Mouse (Mus musculus): Measurements from ENCODE around the gene Rassf5. TPM values are rescaled to one million over a fixed set of nuclear protein-coding genes. Genes with fewer than 3 reads are reported as not detected.

Gene Rassf5
- polyA plus RNA-seq, 1 experiment = 2.3 TPM

DNA sequence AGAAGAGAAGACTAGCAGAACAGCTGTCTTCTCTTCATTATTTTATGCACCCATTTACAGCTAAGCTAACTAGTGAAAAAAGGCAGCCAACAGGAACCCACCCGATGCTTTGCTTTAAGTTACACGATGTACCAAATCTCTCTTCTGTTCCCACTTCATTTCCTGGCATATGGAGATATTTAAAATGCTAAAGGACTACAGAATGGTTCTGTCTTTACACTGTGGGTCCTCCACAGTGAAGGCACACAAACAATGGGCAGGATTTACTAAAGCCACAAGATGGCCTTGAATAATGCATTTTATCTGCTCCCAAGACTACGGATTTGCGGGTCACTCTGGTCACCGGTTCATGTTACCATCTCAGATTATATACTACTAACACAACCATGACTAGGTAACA, 107.9 kb downstream of the Rassf5 start:
- no peak for TF ChIP-seq USF1 (IDR thresholded peaks at IDR 0.05; ENCODE audit: low read depth)
- no peak for TF ChIP-seq CEBPB (IDR thresholded peaks at IDR 0.05; ENCODE audit: low read depth)
- TF ChIP-seq MAX (IDR thresholded peaks at IDR 0.05) = no peak
- TF ChIP-seq MYOG (IDR thresholded peaks at IDR 0.05; ENCODE audit: control insufficient read depth, extremely low read depth, insufficient read length) = no peak
- no peak for TF ChIP-seq CTCF (IDR thresholded peaks at IDR 0.05; ENCODE audit: control insufficient read depth, insufficient read depth, insufficient read length)
- TF ChIP-seq FOSL1 (IDR thresholded peaks at IDR 0.05; ENCODE audit: insufficient read depth, low read length, poor library complexity, severe bottlenecking) = no peak
- no peak for TF ChIP-seq MYOD1 (IDR thresholded peaks at IDR 0.05; ENCODE audit: control insufficient read depth, insufficient read length, low read depth)
- Histone ChIP-seq H3K36me3 (ENCODE audit: control insufficient read depth, insufficient read depth) (no peaks in the 10 kb centered on the region), H3K4me3 (ENCODE audit: insufficient read depth, poor library complexity, severe bottlenecking) (peak overlapping the region; percentile 59), H3K79me3 (ENCODE audit: low read depth) (peaks cover 32% of the 10 kb centered on the region), H3K79me2 (ENCODE audit: control insufficient read depth, insufficient read depth) (peaks cover 57% of the 10 kb centered on the region), H3ac (ENCODE audit: control insufficient read depth, insufficient read length, low read depth) (peak overlapping the region; percentile 3), H3K27me3 (ENCODE audit: control insufficient read depth, insufficient read depth, insufficient read length) (no peaks in the 10 kb centered on the region)

DNA sequence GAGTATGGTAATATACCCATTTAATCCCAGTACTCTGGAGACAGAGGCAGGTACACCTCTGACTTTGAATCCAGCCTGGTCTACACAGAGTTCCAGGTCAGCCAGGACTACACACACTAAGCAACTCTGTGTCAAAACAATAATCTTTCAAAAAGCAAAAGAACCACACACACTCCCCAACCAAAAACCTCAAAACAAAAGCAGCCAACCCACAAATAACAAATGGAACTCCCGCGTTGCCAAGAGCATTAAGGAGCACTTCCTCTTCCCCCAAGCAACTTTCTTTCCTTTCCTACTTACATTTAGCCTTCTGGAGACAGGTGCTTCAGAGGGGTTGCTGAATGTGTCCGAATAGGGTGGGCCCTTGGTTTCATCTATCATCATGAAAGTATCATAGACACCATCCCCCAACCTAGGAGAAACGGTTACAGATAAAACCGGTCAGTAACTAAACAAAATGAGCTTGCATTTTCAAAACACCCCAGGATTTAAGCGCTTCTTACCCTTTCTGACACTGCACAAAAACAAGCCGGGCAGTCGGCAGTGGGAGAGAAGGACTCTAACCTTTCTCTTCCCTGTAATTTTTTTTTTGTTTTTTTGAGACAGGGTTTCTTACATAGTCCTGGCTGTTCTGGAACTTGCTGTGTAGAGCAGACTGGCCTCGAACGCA, 109.0 kb downstream of the Rassf5 start:
- Histone ChIP-seq H3ac (ENCODE audit: control insufficient read depth, insufficient read length, low read depth) (no peak overlapping the region), H3K4me3 (ENCODE audit: insufficient read depth, poor library complexity, severe bottlenecking) (no peak overlapping the region), H3K79me2 (ENCODE audit: control insufficient read depth, insufficient read depth) (peaks cover 62% of the 10 kb centered on the region), H3K36me3 (ENCODE audit: control insufficient read depth, insufficient read depth) (no peaks in the 10 kb centered on the region), H3K79me3 (ENCODE audit: low read depth) (peaks cover 32% of the 10 kb centered on the region), H3K27me3 (ENCODE audit: control insufficient read depth, insufficient read depth, insufficient read length) (no peaks in the 10 kb centered on the region)
- no peak for TF ChIP-seq MAX (IDR thresholded peaks at IDR 0.05)
- TF ChIP-seq CTCF (IDR thresholded peaks at IDR 0.05; ENCODE audit: control insufficient read depth, insufficient read depth, insufficient read length) = no peak
- no peak for TF ChIP-seq MYOG (IDR thresholded peaks at IDR 0.05; ENCODE audit: control insufficient read depth, extremely low read depth, insufficient read length)
- TF ChIP-seq CEBPB (IDR thresholded peaks at IDR 0.05; ENCODE audit: low read depth) = no peak
- TF ChIP-seq FOSL1 (IDR thresholded peaks at IDR 0.05; ENCODE audit: insufficient read depth, low read length, poor library complexity, severe bottlenecking) = no peak
- TF ChIP-seq USF1 (IDR thresholded peaks at IDR 0.05; ENCODE audit: low read depth) = no peak
- no peak for TF ChIP-seq MYOD1 (IDR thresholded peaks at IDR 0.05; ENCODE audit: control insufficient read depth, insufficient read length, low read depth)

DNA sequence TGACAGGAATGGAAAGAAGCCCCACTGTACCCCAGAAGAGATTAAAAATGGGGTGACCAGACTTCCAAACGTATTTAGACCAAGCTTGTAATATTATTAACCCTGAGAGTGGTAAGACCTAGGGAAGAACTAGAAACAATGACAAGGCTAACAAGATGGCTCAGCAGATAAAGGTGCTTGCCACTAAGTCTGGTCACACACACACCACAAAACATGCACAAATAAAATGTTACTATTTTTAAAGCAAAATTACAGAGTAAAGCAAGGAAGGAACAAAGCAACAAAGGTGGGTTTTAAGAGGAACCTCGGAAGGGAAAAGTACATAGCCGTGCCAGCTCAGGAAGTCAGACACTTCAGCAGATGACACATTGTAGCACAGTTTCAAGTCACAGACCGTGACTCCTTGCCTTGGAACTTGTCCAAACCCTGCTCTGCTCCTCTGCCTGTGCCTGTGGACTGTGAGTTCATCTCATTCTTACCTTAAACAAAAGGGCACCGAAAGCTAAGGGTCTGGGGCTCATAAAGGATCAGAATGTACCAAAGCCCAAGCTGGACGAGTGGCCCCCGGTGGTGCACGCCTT, 110.0 kb downstream of the Rassf5 start:
- TF ChIP-seq MYOG (IDR thresholded peaks at IDR 0.05; ENCODE audit: control insufficient read depth, extremely low read depth, insufficient read length) = no peak
- TF ChIP-seq USF1 (IDR thresholded peaks at IDR 0.05; ENCODE audit: low read depth) = no peak
- TF ChIP-seq MAX (IDR thresholded peaks at IDR 0.05) = no peak
- no peak for TF ChIP-seq MYOD1 (IDR thresholded peaks at IDR 0.05; ENCODE audit: control insufficient read depth, insufficient read length, low read depth)
- no peak for TF ChIP-seq CEBPB (IDR thresholded peaks at IDR 0.05; ENCODE audit: low read depth)
- TF ChIP-seq CTCF (IDR thresholded peaks at IDR 0.05; ENCODE audit: control insufficient read depth, insufficient read depth, insufficient read length) = no peak
- TF ChIP-seq FOSL1 (IDR thresholded peaks at IDR 0.05; ENCODE audit: insufficient read depth, low read length, poor library complexity, severe bottlenecking) = no peak
- Histone ChIP-seq H3K36me3 (ENCODE audit: control insufficient read depth, insufficient read depth) (peaks cover 9% of the 10 kb centered on the region), H3K4me3 (ENCODE audit: insufficient read depth, poor library complexity, severe bottlenecking) (no peak overlapping the region), H3K79me2 (ENCODE audit: control insufficient read depth, insufficient read depth) (peaks cover 71% of the 10 kb centered on the region), H3K27me3 (ENCODE audit: control insufficient read depth, insufficient read depth, insufficient read length) (no peaks in the 10 kb centered on the region), H3ac (ENCODE audit: control insufficient read depth, insufficient read length, low read depth) (peak overlapping the region; percentile 46), H3K79me3 (ENCODE audit: low read depth) (peaks cover 40% of the 10 kb centered on the region)

DNA sequence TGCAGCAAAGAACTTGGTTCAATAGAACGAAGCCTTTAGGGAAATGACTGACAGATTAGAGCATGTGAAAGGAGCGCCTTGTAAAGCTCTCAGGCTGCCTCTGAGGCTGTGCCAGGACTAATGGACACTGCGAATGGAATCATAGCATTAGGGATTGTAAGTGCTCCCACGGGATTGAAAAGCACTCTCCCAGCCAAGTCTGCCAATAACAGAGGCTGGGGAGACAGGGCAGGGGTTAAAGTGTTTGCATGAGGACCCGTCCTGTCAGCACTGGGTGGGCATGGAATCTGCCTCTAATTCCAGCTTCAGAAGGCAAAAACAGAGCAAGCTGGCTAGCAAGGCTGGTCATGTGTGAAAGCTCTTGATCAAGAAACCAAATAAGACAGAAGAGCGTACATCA, 110.8 kb downstream of the Rassf5 start:
- TF ChIP-seq FOSL1 (IDR thresholded peaks at IDR 0.05; ENCODE audit: insufficient read depth, low read length, poor library complexity, severe bottlenecking) (no peak), MYOD1 (IDR thresholded peaks at IDR 0.05; ENCODE audit: control insufficient read depth, insufficient read length, low read depth) (no peak), CTCF (IDR thresholded peaks at IDR 0.05; ENCODE audit: control insufficient read depth, insufficient read depth, insufficient read length) (no peak), MAX (IDR thresholded peaks at IDR 0.05) (no peak), CEBPB (IDR thresholded peaks at IDR 0.05; ENCODE audit: low read depth) (no peak), USF1 (IDR thresholded peaks at IDR 0.05; ENCODE audit: low read depth) (no peak), MYOG (IDR thresholded peaks at IDR 0.05; ENCODE audit: control insufficient read depth, extremely low read depth, insufficient read length) (no peak)
- Histone ChIP-seq H3K36me3 (ENCODE audit: control insufficient read depth, insufficient read depth) (peaks cover 17% of the 10 kb centered on the region), H3ac (ENCODE audit: control insufficient read depth, insufficient read length, low read depth) (no peak overlapping the region), H3K27me3 (ENCODE audit: control insufficient read depth, insufficient read depth, insufficient read length) (no peaks in the 10 kb centered on the region), H3K79me3 (ENCODE audit: low read depth) (peaks cover 44% of the 10 kb centered on the region), H3K79me2 (ENCODE audit: control insufficient read depth, insufficient read depth) (peaks cover 78% of the 10 kb centered on the region), H3K4me3 (ENCODE audit: insufficient read depth, poor library complexity, severe bottlenecking) (no peak overlapping the region)

Other genes starting within 250 kb of the Rassf5 start
- not detected for gene Il10, start 225.4 kb downstream of the Rassf5 start, polyA plus RNA-seq (2012; fragmentation: generic; extraction: Trizol)
- 87.0 TPM for gene Mapkapk2, start 147.4 kb downstream of the Rassf5 start, polyA plus RNA-seq (2012; fragmentation: generic; extraction: Trizol)
- gene Dyrk3, start 106.9 kb downstream of the Rassf5 start, polyA plus RNA-seq (2012; fragmentation: generic; extraction: Trizol) = 5.0 TPM
- 33.3 TPM for gene Eif2d, start 92.1 kb downstream of the Rassf5 start, polyA plus RNA-seq (2012; fragmentation: generic; extraction: Trizol)
- 1.4 TPM for gene Ikbke, start 34.3 kb upstream of the Rassf5 start, polyA plus RNA-seq (2012; fragmentation: generic; extraction: Trizol)

All from C2C12 (cell line).